Mouse (Mus musculus): ENCODE data around the gene Olfr1104. TPM values are rescaled to one million over a fixed set of nuclear protein-coding genes. Genes with fewer than 3 reads are reported as not detected.

Olfr1104 gene
- not detected in 2 replicates for polyA plus RNA-seq (2014; fragmentation: Nextera tagmentation; extraction: Ambion mirVana)

DNA sequence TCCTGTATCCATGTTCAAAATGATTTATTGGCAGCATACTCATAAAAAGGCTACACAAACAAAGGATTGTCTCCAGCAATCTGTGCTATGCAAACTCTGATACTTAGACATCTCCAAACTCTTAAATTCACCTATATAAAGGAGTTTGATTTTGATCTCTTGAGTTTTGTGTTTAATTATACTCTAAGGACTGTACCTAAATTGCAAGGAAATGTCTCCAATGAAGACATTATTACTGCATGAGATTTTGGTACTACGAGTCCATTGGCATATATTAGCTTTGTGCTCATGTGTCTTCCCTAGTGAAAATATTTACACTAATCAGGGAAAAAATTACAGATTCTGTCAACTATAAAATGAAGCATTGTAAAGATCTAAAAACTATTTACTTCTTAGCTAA, at the start of gene Olfr1104:
Olfr1104 (minus strand) TSS at position 101 of the 400 bp plus-strand sequence.
- Histone ChIP-seq H3K27ac (replicated peaks; ENCODE audit: low read depth, low read length) (no peak within 1 kb of the TSS), H3K27me3 (ENCODE audit: control insufficient read depth, insufficient read depth, low read length) (no peaks in the 10 kb centered on the region), H3K36me3 (ENCODE audit: control insufficient read depth, insufficient read depth, low read length) (no peaks in the 10 kb centered on the region), H3K9ac (replicated peaks; ENCODE audit: low read length) (no peak within 1 kb of the TSS), H3K4me1 (ENCODE audit: control insufficient read depth, insufficient read depth, low read length) (no peaks in the 10 kb centered on the region), H3K4me2 (ENCODE audit: low read length) (no peak within 1 kb of the TSS), H3K4me3 (replicated peaks; ENCODE audit: low read depth, low read length) (no peak within 1 kb of the TSS), H3K9me3 (ENCODE audit: control insufficient read depth, low read length) (no peaks in the 10 kb centered on the region)
- DNase-seq (no peak), ATAC-seq (ENCODE audit: low FRiP score, low TSS enrichment) (no peak)
- 88% methylated on average over 1 of the region's 1 CpGs for WGBS

DNA sequence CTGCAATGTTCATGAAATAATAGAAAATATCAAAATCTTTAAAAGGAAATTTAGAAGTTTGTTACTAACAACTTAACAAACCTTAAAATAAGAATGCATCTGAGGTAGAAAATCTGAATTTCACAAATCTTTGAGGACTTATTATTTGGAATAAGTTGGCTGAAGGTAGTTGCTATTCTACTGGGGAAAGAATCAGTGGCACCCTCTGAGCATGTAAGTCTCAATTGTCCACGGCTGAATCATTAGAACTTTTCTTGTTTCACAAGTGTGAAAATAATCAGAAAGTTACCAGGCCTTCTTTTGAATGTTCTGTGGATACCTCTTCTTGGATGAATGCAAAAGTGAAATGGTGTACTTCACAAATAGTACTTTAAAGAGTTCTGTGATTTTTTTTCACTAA, 48.8 kb upstream of the Olfr1104 start, which contains the start of gene Olfr1107:
Olfr1107 (minus strand) TSS at position 101 of the 400 bp plus-strand sequence.
- Histone ChIP-seq H3K9ac (replicated peaks; ENCODE audit: low read length) (no peak within 1 kb of the TSS), H3K4me2 (ENCODE audit: low read length) (no peak within 1 kb of the TSS), H3K4me1 (ENCODE audit: control insufficient read depth, insufficient read depth, low read length) (no peaks in the 10 kb centered on the region), H3K36me3 (ENCODE audit: control insufficient read depth, insufficient read depth, low read length) (no peaks in the 10 kb centered on the region), H3K9me3 (ENCODE audit: control insufficient read depth, low read length) (no peaks in the 10 kb centered on the region), H3K27me3 (ENCODE audit: control insufficient read depth, insufficient read depth, low read length) (no peaks in the 10 kb centered on the region), H3K4me3 (replicated peaks; ENCODE audit: low read depth, low read length) (no peak within 1 kb of the TSS), H3K27ac (replicated peaks; ENCODE audit: low read depth, low read length) (no peak within 1 kb of the TSS)
- 82% methylated on average over 1 of the region's 1 CpGs for WGBS
- DNase-seq, result no peak
- no peak for ATAC-seq (ENCODE audit: low FRiP score, low TSS enrichment)

DNA sequence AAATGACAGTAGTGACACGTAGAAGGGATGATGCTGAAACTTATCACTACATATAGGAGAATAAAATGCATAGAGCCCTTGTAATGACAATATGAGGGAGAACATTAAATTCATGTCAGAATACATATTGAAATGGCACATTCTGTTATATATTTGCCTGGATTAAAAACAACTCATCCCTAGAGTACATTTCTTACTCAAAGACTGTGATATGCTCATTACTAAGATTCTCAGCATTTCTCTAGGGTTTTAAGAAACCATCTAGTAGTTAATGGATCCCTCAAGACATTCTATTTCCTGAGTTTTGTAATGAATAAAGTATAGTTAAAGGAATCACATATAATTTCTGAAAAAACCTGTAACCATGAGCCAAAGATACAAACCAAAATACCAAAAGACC, 25.3 kb upstream of the Olfr1104 start, which contains the start of gene Olfr1106:
Olfr1106 (minus strand) TSS at position 101 of the 400 bp plus-strand sequence.
- ATAC-seq (ENCODE audit: low FRiP score, low TSS enrichment) (no peak), DNase-seq (no peak)
- Histone ChIP-seq H3K27ac (replicated peaks; ENCODE audit: low read depth, low read length) (no peak within 1 kb of the TSS), H3K36me3 (ENCODE audit: control insufficient read depth, insufficient read depth, low read length) (no peaks in the 10 kb centered on the region), H3K4me3 (replicated peaks; ENCODE audit: low read depth, low read length) (no peak within 1 kb of the TSS), H3K9me3 (ENCODE audit: control insufficient read depth, low read length) (no peaks in the 10 kb centered on the region), H3K4me2 (ENCODE audit: low read length) (no peak within 1 kb of the TSS), H3K27me3 (ENCODE audit: control insufficient read depth, insufficient read depth, low read length) (no peaks in the 10 kb centered on the region), H3K4me1 (ENCODE audit: control insufficient read depth, insufficient read depth, low read length) (no peaks in the 10 kb centered on the region), H3K9ac (replicated peaks; ENCODE audit: low read length) (no peak within 1 kb of the TSS)
- 68% methylated on average over 1 of the region's 1 CpGs for WGBS

DNA sequence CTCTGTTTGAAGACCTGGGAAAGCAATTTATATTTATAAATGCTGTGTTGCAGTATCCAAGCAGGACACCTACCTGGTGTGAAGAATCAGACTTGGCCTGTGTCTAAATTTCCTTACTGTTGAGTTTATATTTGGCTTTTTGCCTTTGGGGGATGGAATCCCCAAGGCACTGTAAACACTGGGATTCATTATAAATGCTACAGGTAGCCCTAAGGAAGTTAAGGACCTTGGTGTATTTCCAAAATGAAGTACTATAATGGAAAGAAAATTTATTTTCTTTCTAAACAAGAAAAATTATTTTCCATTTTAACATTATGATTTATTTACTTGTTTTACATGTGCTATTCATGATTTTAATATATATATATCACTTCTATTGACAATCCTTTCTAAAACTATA, 9.6 kb upstream of the Olfr1104 start, which contains the start of gene Olfr1105:
Olfr1105 (minus strand) TSS at position 101 of the 400 bp plus-strand sequence.
- no peaks in the 10 kb centered on the region for H3K4me1 ChIP-seq (ENCODE audit: control insufficient read depth, insufficient read depth, low read length)
- ATAC-seq (ENCODE audit: low FRiP score, low TSS enrichment) (no peak), DNase-seq (no peak)
- no peaks in the 10 kb centered on the region for H3K36me3 ChIP-seq (ENCODE audit: control insufficient read depth, insufficient read depth, low read length)
- no peak within 1 kb of the TSS for H3K4me2 ChIP-seq (ENCODE audit: low read length)
- H3K4me3 ChIP-seq (replicated peaks; ENCODE audit: low read depth, low read length), result no peak within 1 kb of the TSS
- no peak within 1 kb of the TSS for H3K9ac ChIP-seq (replicated peaks; ENCODE audit: low read length)
- H3K27me3 ChIP-seq (ENCODE audit: control insufficient read depth, insufficient read depth, low read length), result no peaks in the 10 kb centered on the region
- no peaks in the 10 kb centered on the region for H3K9me3 ChIP-seq (ENCODE audit: control insufficient read depth, low read length)
- no peak within 1 kb of the TSS for H3K27ac ChIP-seq (replicated peaks; ENCODE audit: low read depth, low read length)

DNA sequence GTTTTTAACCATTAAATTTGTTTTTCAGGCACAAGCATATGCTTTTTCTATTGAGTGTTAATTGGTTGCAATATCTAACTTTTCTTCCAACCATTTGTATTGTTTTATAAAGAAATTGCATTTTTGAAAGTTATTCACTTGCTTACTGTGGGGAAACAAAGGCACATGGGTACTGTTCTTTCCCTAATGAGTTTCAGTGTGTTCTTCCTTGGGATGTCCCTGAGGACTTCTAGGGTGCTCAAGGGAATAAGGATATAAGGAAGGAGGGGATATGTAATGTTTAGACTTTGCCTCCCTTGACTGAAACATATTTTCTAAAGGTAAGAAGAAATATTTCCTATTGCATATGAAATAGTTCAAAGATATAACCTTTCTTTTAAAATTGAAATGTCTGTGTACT, 28.8 kb downstream of the Olfr1104 start, which contains the start of gene Olfr1102:
Olfr1102 (plus strand) TSS at position 301 of the 400 bp plus-strand sequence.
- no peaks in the 10 kb centered on the region for H3K4me1 ChIP-seq (ENCODE audit: control insufficient read depth, insufficient read depth, low read length)
- no peaks in the 10 kb centered on the region for H3K27me3 ChIP-seq (ENCODE audit: control insufficient read depth, insufficient read depth, low read length)
- H3K27ac ChIP-seq (replicated peaks; ENCODE audit: low read depth, low read length), result no peak within 1 kb of the TSS
- DNase-seq (no peak), ATAC-seq (ENCODE audit: low FRiP score, low TSS enrichment) (no peak)
- H3K9ac ChIP-seq (replicated peaks; ENCODE audit: low read length), result no peak within 1 kb of the TSS
- no peak within 1 kb of the TSS for H3K4me3 ChIP-seq (replicated peaks; ENCODE audit: low read depth, low read length)
- no peak within 1 kb of the TSS for H3K4me2 ChIP-seq (ENCODE audit: low read length)
- H3K36me3 ChIP-seq (ENCODE audit: control insufficient read depth, insufficient read depth, low read length), result no peaks in the 10 kb centered on the region
- no peaks in the 10 kb centered on the region for H3K9me3 ChIP-seq (ENCODE audit: control insufficient read depth, low read length)

DNA sequence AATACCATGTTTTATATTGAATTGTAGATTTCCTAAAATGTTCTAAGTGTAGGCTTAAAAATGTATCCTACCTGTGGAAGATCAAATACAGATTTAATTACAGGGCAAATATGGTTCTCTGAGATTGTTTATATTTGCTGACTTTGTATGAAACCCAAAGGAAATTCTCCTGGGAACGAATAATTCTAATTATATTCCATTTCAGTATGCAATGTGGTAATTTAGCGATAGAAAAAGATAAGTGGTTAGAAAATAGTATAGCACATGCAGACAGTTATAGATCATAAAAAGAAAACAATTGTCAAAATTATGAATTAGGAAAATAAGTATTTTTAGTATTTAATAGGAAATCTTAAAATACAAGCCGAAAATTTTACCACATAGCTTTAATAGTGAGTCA, 35.8 kb downstream of the Olfr1104 start, which contains the start of gene Olfr1101:
Olfr1101 (minus strand) TSS at position 101 of the 400 bp plus-strand sequence.
- H3K27me3 ChIP-seq (ENCODE audit: control insufficient read depth, insufficient read depth, low read length), result no peaks in the 10 kb centered on the region
- DNase-seq, result no peak
- no peaks in the 10 kb centered on the region for H3K9me3 ChIP-seq (ENCODE audit: control insufficient read depth, low read length)
- H3K36me3 ChIP-seq (ENCODE audit: control insufficient read depth, insufficient read depth, low read length), result no peaks in the 10 kb centered on the region
- WGBS, result 85% methylated on average over 3 of the region's 3 CpGs
- H3K4me1 ChIP-seq (ENCODE audit: control insufficient read depth, insufficient read depth, low read length), result no peaks in the 10 kb centered on the region
- ATAC-seq (ENCODE audit: low FRiP score, low TSS enrichment), result no peak
- H3K4me3 ChIP-seq (replicated peaks; ENCODE audit: low read depth, low read length), result no peak within 1 kb of the TSS
- H3K4me2 ChIP-seq (ENCODE audit: low read length), result no peak within 1 kb of the TSS
- H3K9ac ChIP-seq (replicated peaks; ENCODE audit: low read length), result no peak within 1 kb of the TSS
- H3K27ac ChIP-seq (replicated peaks; ENCODE audit: low read depth, low read length), result no peak within 1 kb of the TSS

DNA sequence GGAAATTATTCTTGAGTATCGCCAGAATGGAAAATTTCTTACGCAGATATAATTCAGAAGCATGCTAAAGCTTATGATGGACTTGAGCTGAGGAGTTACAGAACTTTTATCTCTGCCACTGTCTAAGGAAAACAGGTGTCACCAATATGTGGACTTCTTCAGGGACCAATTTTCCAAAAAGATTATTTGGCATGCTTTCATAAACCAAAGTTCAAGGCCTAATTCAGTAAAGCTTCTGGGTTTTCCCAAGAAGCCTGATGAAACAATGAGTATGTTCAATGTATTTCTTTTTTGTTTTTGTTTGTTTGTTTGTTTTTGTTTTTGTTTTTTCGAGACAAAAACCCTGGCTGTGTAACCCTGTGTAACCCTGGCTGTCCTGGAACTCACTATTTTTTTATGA, 47.0 kb downstream of the Olfr1104 start, which contains the start of gene Olfr1100:
Olfr1100 (minus strand) TSS at position 101 of the 400 bp plus-strand sequence.
- 88% methylated on average over 3 of the region's 3 CpGs for WGBS

More for the DNA sequence above, 47.0 kb downstream of the Olfr1104 start, which contains the start of gene Olfr1100:
- no peaks in the 10 kb centered on the region for H3K4me1 ChIP-seq (ENCODE audit: control insufficient read depth, insufficient read depth, low read length)
- H3K9me3 ChIP-seq (ENCODE audit: control insufficient read depth, low read length), result no peaks in the 10 kb centered on the region
- no peaks in the 10 kb centered on the region for H3K27me3 ChIP-seq (ENCODE audit: control insufficient read depth, insufficient read depth, low read length)
- H3K27ac ChIP-seq (replicated peaks; ENCODE audit: low read depth, low read length), result no peak within 1 kb of the TSS
- H3K4me2 ChIP-seq (ENCODE audit: low read length), result no peak within 1 kb of the TSS
- no peaks in the 10 kb centered on the region for H3K36me3 ChIP-seq (ENCODE audit: control insufficient read depth, insufficient read depth, low read length)
- H3K9ac ChIP-seq (replicated peaks; ENCODE audit: low read length), result no peak within 1 kb of the TSS
- DNase-seq (no peak), ATAC-seq (ENCODE audit: low FRiP score, low TSS enrichment) (no peak)
- no peak within 1 kb of the TSS for H3K4me3 ChIP-seq (replicated peaks; ENCODE audit: low read depth, low read length)

Other genes with a start within 250 kb of the Olfr1104 start
- gene Olfr1093, start 244.6 kb downstream of the Olfr1104 start, polyA plus RNA-seq (2014; fragmentation: Nextera tagmentation; extraction: Ambion mirVana), result not detected in 2 replicates
- not detected in 2 replicates for gene Olfr141, start 217.1 kb downstream of the Olfr1104 start, polyA plus RNA-seq (2014; fragmentation: Nextera tagmentation; extraction: Ambion mirVana)
- not detected in 2 replicates for gene Olfr1094, start 202.4 kb downstream of the Olfr1104 start, polyA plus RNA-seq (2014; fragmentation: Nextera tagmentation; extraction: Ambion mirVana)
- not detected in 2 replicates for gene Olfr1095, start 175.4 kb downstream of the Olfr1104 start, polyA plus RNA-seq (2014; fragmentation: Nextera tagmentation; extraction: Ambion mirVana)
- gene Gm13723, start 152.3 kb downstream of the Olfr1104 start, polyA plus RNA-seq (2014; fragmentation: Nextera tagmentation; extraction: Ambion mirVana), result not detected in 2 replicates
- gene Olfr1097, start 134.9 kb downstream of the Olfr1104 start, polyA plus RNA-seq (2014; fragmentation: Nextera tagmentation; extraction: Ambion mirVana), result not detected in 2 replicates
- gene Olfr1098, start 102.5 kb downstream of the Olfr1104 start, polyA plus RNA-seq (2014; fragmentation: Nextera tagmentation; extraction: Ambion mirVana), result not detected in 2 replicates
- gene Olfr1099, start 66.4 kb downstream of the Olfr1104 start, polyA plus RNA-seq (2014; fragmentation: Nextera tagmentation; extraction: Ambion mirVana), result not detected in 2 replicates
- gene Olfr1100, start 47.1 kb downstream of the Olfr1104 start, polyA plus RNA-seq (2014; fragmentation: Nextera tagmentation; extraction: Ambion mirVana), result not detected in 2 replicates
- not detected in 2 replicates for gene Olfr1101, start 35.9 kb downstream of the Olfr1104 start, polyA plus RNA-seq (2014; fragmentation: Nextera tagmentation; extraction: Ambion mirVana)
- not detected in 2 replicates for gene Olfr1102, start 28.7 kb downstream of the Olfr1104 start, polyA plus RNA-seq (2014; fragmentation: Nextera tagmentation; extraction: Ambion mirVana)
- not detected in 2 replicates for gene Olfr1105, start 9.5 kb upstream of the Olfr1104 start, polyA plus RNA-seq (2014; fragmentation: Nextera tagmentation; extraction: Ambion mirVana)
- gene Olfr1106, start 25.2 kb upstream of the Olfr1104 start, polyA plus RNA-seq (2014; fragmentation: Nextera tagmentation; extraction: Ambion mirVana), result not detected in 2 replicates
- not detected in 2 replicates for gene Olfr1107, start 48.7 kb upstream of the Olfr1104 start, polyA plus RNA-seq (2014; fragmentation: Nextera tagmentation; extraction: Ambion mirVana)
- gene Olfr1109, start 68.9 kb upstream of the Olfr1104 start, polyA plus RNA-seq (2014; fragmentation: Nextera tagmentation; extraction: Ambion mirVana), result not detected in 2 replicates
- gene Olfr259, start 87.5 kb upstream of the Olfr1104 start, polyA plus RNA-seq (2014; fragmentation: Nextera tagmentation; extraction: Ambion mirVana), result not detected in 2 replicates
- gene Olfr1110, start 113.2 kb upstream of the Olfr1104 start, polyA plus RNA-seq (2014; fragmentation: Nextera tagmentation; extraction: Ambion mirVana), result not detected in 2 replicates
- gene Olfr1111, start 125.5 kb upstream of the Olfr1104 start, polyA plus RNA-seq (2014; fragmentation: Nextera tagmentation; extraction: Ambion mirVana), result not detected in 2 replicates
- gene Olfr1112, start 160.7 kb upstream of the Olfr1104 start, polyA plus RNA-seq (2014; fragmentation: Nextera tagmentation; extraction: Ambion mirVana), result not detected in 2 replicates
- gene Olfr1113, start 181.9 kb upstream of the Olfr1104 start, polyA plus RNA-seq (2014; fragmentation: Nextera tagmentation; extraction: Ambion mirVana), result not detected in 2 replicates
- not detected in 2 replicates for gene Olfr1115, start 220.9 kb upstream of the Olfr1104 start, polyA plus RNA-seq (2014; fragmentation: Nextera tagmentation; extraction: Ambion mirVana)
- not detected in 2 replicates for gene Olfr1116, start 240.5 kb upstream of the Olfr1104 start, polyA plus RNA-seq (2014; fragmentation: Nextera tagmentation; extraction: Ambion mirVana)

Measured in midbrain, embryonic 14.5 days (tissue).